19 mouse cellular contexts compared by ENCODE assay signal in the genomic region with DNA sequence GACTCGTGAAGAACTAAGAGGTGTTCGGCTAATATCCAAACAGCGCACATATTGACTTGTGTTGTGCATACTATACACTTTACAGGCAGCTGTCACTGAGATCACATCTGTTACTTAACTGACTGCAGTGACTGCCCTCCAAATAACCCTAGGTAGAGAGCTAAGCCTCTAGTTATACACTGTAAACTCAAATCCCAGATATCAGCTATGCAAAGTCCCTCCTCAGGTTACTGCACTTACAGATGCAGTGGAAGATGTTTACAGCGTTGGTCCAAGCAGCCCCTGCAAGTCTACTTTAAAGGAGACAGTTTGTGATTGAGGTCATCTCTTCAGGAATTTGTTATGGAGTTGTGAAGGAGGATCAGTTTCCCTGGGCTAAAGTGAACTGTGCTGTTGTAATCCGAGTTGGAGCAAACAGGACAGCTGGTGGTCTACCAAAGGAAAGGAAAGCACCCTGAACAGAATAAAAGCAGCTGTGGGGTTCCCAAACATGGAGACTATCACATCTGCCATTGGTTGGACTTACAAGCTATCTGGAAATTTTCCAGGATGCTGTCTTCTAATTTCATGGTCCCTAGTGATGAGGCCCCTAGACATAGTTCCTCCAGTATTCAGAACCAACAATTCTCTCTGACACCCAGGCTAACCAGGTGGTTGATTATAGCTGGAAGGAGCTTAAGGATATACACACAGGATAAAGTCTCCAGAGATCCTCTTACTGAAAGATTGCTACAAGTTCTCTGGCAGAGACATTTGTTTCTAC.
"Had no signal": no experiment of that assay in that cellular context is flagged by ENCODE, and none has a peak within 500 bp of the region (broad histone marks: within the 10 kb centered on the region; RNA-seq: fewer than 3 reads in every experiment).

No protein-coding gene starts in this region.

- DNase-seq: kidney, adult 11 months; kidney, adult 8-10 months; kidney, postnatal 10 days; kidney, postnatal 36 days; layer of hippocampus, postnatal 36 days; left cerebral cortex, postnatal 4 days; liver, embryonic 13.5 days; lung, adult 2 months; lung, postnatal 14 days; thymus, adult 2 months; thymus, postnatal 14 days; thymus, postnatal 4 days had no signal

- ATAC-seq: intestine, embryonic 15.5 days; midbrain, embryonic 13.5 days had no signal

- H3K27ac ChIP-seq: intestine, embryonic 15.5 days; kidney, embryonic 15.5 days; left cerebral cortex, adult 2 months; liver, embryonic 13.5 days; macrophage; midbrain, embryonic 10.5 days; midbrain, embryonic 13.5 days; stomach, postnatal 0 days had no signal

- H3K9me3 ChIP-seq: intestine, embryonic 15.5 days; kidney, embryonic 15.5 days; liver, embryonic 13.5 days; midbrain, embryonic 10.5 days; midbrain, embryonic 13.5 days had no signal

- H3K4me3 ChIP-seq: intestine, embryonic 15.5 days; kidney, embryonic 15.5 days; left cerebral cortex, adult 2 months; liver, embryonic 13.5 days; midbrain, embryonic 10.5 days; midbrain, embryonic 13.5 days had no signal

- H3K4me2 ChIP-seq: intestine, embryonic 15.5 days; kidney, embryonic 15.5 days; liver, embryonic 13.5 days; midbrain, embryonic 13.5 days had no signal

- H3K4me1 ChIP-seq: intestine, embryonic 15.5 days; kidney, embryonic 15.5 days; liver, embryonic 13.5 days; midbrain, embryonic 10.5 days; midbrain, embryonic 13.5 days had no signal

- H3K36me3 ChIP-seq: intestine, embryonic 15.5 days; kidney, embryonic 15.5 days; liver, embryonic 13.5 days; midbrain, embryonic 10.5 days; midbrain, embryonic 13.5 days had no signal

- H3K27me3 ChIP-seq: intestine, embryonic 15.5 days; liver, embryonic 13.5 days; midbrain, embryonic 13.5 days had no signal

- H3K9ac ChIP-seq: intestine, embryonic 15.5 days; kidney, embryonic 15.5 days; liver, embryonic 13.5 days; midbrain, embryonic 13.5 days had no signal
